Mouse (Mus musculus): Measurements from ENCODE around the gene Efna4.

- TF ChIP-seq POLR2A (IDR thresholded peaks at IDR 0.05; ENCODE audit: control insufficient read depth, low read depth, low read length) (no peak), CTCF (IDR thresholded peaks at IDR 0.05; ENCODE audit: control insufficient read depth, insufficient read depth, insufficient replicate concordance, low read depth, low read length) (no peak)
Measured at GRCm38 (mm10) chr3:89318971-89319590, 18.7 kb downstream of the Efna4 start.

Data from testis, adult 2 months (tissue).